Comparison of ENCODE assay signal across 8 mouse cellular contexts in genomic region chr13:74166348-74167056, GRCm38 (mm10). TPM values are rescaled to one million over a fixed set of nuclear protein-coding genes. Genes with fewer than 3 reads are reported as not detected.
DNase-seq lines count a peak whose midpoint lies in the region; ATAC-seq and TF ChIP-seq lines count a peak whose summit lies in the region.

No protein-coding gene starts in this region.

- peaks cover 21% of the 10 kb centered on the region for H3K36me3 ChIP-seq in embryonic facial prominence, embryonic 10.5 days (replicated peaks)
- peaks cover 16% of the 10 kb centered on the region for H3K36me3 ChIP-seq in heart, embryonic 10.5 days
- no peaks in the 10 kb centered on the region; the same call in none of the 2 replicates for H3K36me3 ChIP-seq in thymus, adult 2 months (ENCODE audit: control insufficient read depth, insufficient read depth, low read length)

- no peaks in the 10 kb centered on the region for H3K9me3 ChIP-seq in embryonic facial prominence, embryonic 10.5 days
- no peaks in the 10 kb centered on the region for H3K9me3 ChIP-seq in heart, embryonic 10.5 days

- 10% methylated on average over 19 of the region's 19 CpGs for WGBS in embryonic facial prominence, embryonic 10.5 days
- WGBS in heart, embryonic 10.5 days = 9% methylated on average over 19 of the region's 19 CpGs
- 4% methylated on average over 19 of the region's 19 CpGs for WGBS in lung, adult 2 months
- WGBS in thymus, adult 2 months = 8% methylated on average over 19 of the region's 19 CpGs

- H3K27ac ChIP-seq in embryonic facial prominence, embryonic 10.5 days (replicated peaks) = peak overlapping the region; percentile 78
- peak overlapping the region; percentile 84 for H3K27ac ChIP-seq in heart, embryonic 10.5 days
- no peak overlapping the region for H3K27ac ChIP-seq in thymus, adult 2 months (ENCODE audit: control insufficient read depth, insufficient read depth, low read length)

- DNase-seq in CD8-positive naive resting alpha-beta T cell, adult 2 months (ENCODE audit: low read depth in 2 of 2, low spot score in 2 of 2) = peak; percentile 15 to 37
- peak; percentile 65 for DNase-seq in adrenal gland, postnatal 25 days
- peak; percentile 61 for DNase-seq in embryonic facial prominence, embryonic 10.5 days (ENCODE audit: low spot score)
- peak; percentile 90 for DNase-seq in heart, embryonic 10.5 days (ENCODE audit: low spot score)
- peak; percentile 67 to 74 for DNase-seq in kidney, postnatal 4 days
- DNase-seq in lung, adult 2 months = peak; percentile 31
- peak; percentile 64 for DNase-seq in thymus, adult 2 months

- H3K27me3 ChIP-seq in embryonic facial prominence, embryonic 10.5 days (replicated peaks; ENCODE audit: low read depth, poor library complexity, severe bottlenecking) = 0 out of 2 replicates have a peak, but pooled peaks cover 10% of the 10 kb centered on the region
- H3K27me3 ChIP-seq in heart, embryonic 10.5 days (ENCODE audit: insufficient read depth, poor library complexity, severe bottlenecking) = no peaks in the 10 kb centered on the region
- no peaks in the 10 kb centered on the region for H3K27me3 ChIP-seq in thymus, adult 2 months (ENCODE audit: control insufficient read depth, insufficient read depth, low read length)

- TF ChIP-seq POLR2A in lung, adult 2 months (IDR thresholded peaks at IDR 0.05; ENCODE audit: borderline replicate concordance, extremely low read depth, low read depth, low read length) = no peak
- no peak for TF ChIP-seq POLR2A in thymus, adult 2 months (IDR thresholded peaks at IDR 0.05; ENCODE audit: control insufficient read depth, extremely low read depth, insufficient read depth, low read length, poor library complexity)

- H3K4me1 ChIP-seq in embryonic facial prominence, embryonic 10.5 days = peaks cover 11% of the 10 kb centered on the region
- H3K4me1 ChIP-seq in heart, embryonic 10.5 days = peaks cover 14% of the 10 kb centered on the region
- no peaks in the 10 kb centered on the region for H3K4me1 ChIP-seq in lung, adult 2 months (ENCODE audit: control insufficient read depth, insufficient read depth, low read length)
- H3K4me1 ChIP-seq in thymus, adult 2 months (replicated peaks; ENCODE audit: control insufficient read depth, insufficient read depth, low read length) = peaks cover 9% of the 10 kb centered on the region

- H3K4me3 ChIP-seq in embryonic facial prominence, embryonic 10.5 days = peak overlapping the region; percentile 63
- peak overlapping the region; percentile 67 for H3K4me3 ChIP-seq in heart, embryonic 10.5 days
- H3K4me3 ChIP-seq in lung, adult 2 months (replicated peaks; ENCODE audit: extremely low read depth, low read depth, low read length) = peak overlapping the region; percentile 56
- H3K4me3 ChIP-seq in thymus, adult 2 months (ENCODE audit: control insufficient read depth, insufficient read depth, low read length) = peak overlapping the region; percentile 65

- no peak for TF ChIP-seq CTCF in lung, adult 2 months (IDR thresholded peaks at IDR 0.05; ENCODE audit: insufficient read depth, low read length)
- TF ChIP-seq CTCF in thymus, adult 2 months (IDR thresholded peaks at IDR 0.05; ENCODE audit: borderline replicate concordance, control insufficient read depth, extremely low read depth, insufficient read depth, low read length, poor library complexity) = no peak

- ATAC-seq in neutrophil, adult 5-6 weeks (ENCODE audit: extremely low read depth, insufficient number of reproducible peaks, low FRiP score, poor library complexity, severe bottlenecking) = peak; percentile 47

RNA-seq across cellular contexts. Expression of gene Exoc3, which starts 42.0 kb away (rescaled TPM):
- 47.9 and 67.9 TPM in 2 replicates for total RNA-seq in adrenal gland, postnatal 25 days (2021)
- 77.4 and 82.2 TPM in 2 replicates for polyA plus RNA-seq in embryonic facial prominence, embryonic 10.5 days (2016; fragmentation: Nextera tagmentation; extraction: Ambion mirVana)
- 62.0 and 62.6 TPM in 2 replicates for polyA plus RNA-seq in heart, embryonic 10.5 days (2016; fragmentation: Nextera tagmentation; extraction: Ambion mirVana)
- polyA plus RNA-seq in lung, adult 2 months (2012; rRNA removed) = 22.5 and 30.2 TPM in 2 replicates
- total RNA-seq in neutrophil, adult 5-6 weeks (2017) = 64.6 and 75.3 TPM in 2 replicates
- 36.1 and 45.6 TPM in 2 replicates for polyA plus RNA-seq in thymus, adult 2 months (2012; rRNA removed)

RNA-seq across cellular contexts. Expression of gene Slc9a3, which starts 45.2 kb away (rescaled TPM):
- total RNA-seq in adrenal gland, postnatal 25 days (2021) = 0.09 TPM in 1 of 2 replicates, not detected in the other
- polyA plus RNA-seq in embryonic facial prominence, embryonic 10.5 days (2016; fragmentation: Nextera tagmentation; extraction: Ambion mirVana) = 0.02 TPM in 1 of 2 replicates, not detected in the other
- polyA plus RNA-seq in heart, embryonic 10.5 days (2016; fragmentation: Nextera tagmentation; extraction: Ambion mirVana) = 0.04 TPM in 1 of 2 replicates, not detected in the other
- 0.34 and 0.96 TPM in 2 replicates for polyA plus RNA-seq in lung, adult 2 months (2012; rRNA removed)
- total RNA-seq in neutrophil, adult 5-6 weeks (2017) = not detected in 2 replicates
- polyA plus RNA-seq in thymus, adult 2 months (2012; rRNA removed) = 0.20 and 0.27 TPM in 2 replicates

Comparison
In these comparisons a context has a peak if more than half of its experiments do, and no peak if none do; other contexts are left out.
1. DNase-seq: peak in every context shown above with its lines; median percentile 90 in heart, embryonic 10.5 days; 70 in kidney, postnatal 4 days; 65 in adrenal gland, postnatal 25 days; 64 in thymus, adult 2 months; 61 in embryonic facial prominence, embryonic 10.5 days; 31 in lung, adult 2 months; 26 in CD8-positive naive resting alpha-beta T cell, adult 2 months.